Mouse (Mus musculus): ENCODE results near the gene Tnni3k.
"Not testable (repeated sequence)": the region's sequence is repeated elsewhere in the genome, so short reads cannot be mapped to it uniquely, and the experiment has no call there.

The Tnni3k gene

DNA sequence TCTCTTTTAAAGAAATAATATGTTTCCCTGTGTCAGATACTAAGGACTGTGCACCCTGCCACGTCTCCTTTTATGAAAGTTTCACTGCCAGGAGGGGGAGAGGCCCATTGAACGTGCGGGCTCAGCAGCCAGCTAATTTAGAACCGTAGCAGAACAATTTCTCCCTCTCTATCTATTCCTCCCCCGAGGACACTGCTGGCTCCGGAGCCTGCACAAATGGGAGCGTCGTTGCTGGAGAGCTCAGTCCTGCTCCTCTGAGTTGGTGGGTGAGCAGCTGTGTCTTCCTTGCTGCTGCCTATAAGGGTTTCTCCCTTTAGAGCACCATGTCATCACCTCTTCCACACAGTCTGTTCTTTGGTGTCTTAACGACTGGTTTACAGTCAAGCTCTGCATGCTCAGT is 220.8 kb downstream of the Tnni3k start:
- in situ Hi-C loops (cut with MboI, MseI) = no loop called here

- in situ Hi-C loops (cut with MboI, MseI) = no loop called here
Measured at GRCm38 (mm10) chr3:154825739-154826138, 229.5 kb downstream of the Tnni3k start.

- in situ Hi-C loops (cut with MboI, MseI) = no loop called here
Measured at GRCm38 (mm10) chr3:154824713-154825112, 230.5 kb downstream of the Tnni3k start.

DNA sequence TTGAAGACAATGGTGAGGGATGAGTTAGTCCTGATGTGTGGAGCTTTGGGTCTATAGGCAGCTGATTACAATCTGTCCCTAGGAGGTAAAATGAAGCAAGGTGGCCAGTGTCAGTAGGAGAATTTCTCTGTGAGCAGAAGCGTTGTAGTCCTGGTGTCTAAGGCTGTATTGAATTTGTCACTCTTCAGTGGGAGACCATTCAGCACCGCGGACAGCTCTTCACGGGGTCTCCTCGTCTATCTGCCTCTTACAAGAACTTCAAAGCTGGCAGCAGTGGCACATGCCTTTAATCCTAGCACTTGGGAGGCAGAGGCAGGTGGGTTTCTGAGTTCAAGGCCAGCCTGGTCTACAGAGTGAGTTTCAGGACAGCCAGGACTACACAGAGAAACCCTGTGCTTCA is 235.5 kb downstream of the Tnni3k start:
- in situ Hi-C loops (cut with MboI, MseI) = not testable (repeated sequence)

DNA sequence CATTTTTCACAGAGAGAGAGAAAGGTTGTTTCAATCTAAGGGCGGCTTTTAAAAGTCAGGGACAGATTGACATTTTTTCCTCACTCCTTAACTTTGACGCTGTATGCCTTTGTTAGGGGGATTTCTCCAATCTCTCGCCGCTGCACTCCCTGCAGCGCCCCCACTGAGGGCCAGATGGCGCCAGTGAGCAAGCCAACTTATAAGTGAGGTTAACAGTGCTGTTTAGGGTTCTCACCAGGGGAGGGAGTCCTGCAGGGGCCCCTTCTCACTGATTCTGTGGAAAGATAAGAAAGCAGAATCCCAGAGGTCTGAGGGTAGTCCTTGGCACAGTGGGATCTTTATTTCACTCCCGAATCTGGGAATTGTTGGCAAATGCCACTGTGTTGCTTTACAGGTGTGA is 237.5 kb downstream of the Tnni3k start:
- in situ Hi-C loops (cut with MboI, MseI) = no loop called here

DNA sequence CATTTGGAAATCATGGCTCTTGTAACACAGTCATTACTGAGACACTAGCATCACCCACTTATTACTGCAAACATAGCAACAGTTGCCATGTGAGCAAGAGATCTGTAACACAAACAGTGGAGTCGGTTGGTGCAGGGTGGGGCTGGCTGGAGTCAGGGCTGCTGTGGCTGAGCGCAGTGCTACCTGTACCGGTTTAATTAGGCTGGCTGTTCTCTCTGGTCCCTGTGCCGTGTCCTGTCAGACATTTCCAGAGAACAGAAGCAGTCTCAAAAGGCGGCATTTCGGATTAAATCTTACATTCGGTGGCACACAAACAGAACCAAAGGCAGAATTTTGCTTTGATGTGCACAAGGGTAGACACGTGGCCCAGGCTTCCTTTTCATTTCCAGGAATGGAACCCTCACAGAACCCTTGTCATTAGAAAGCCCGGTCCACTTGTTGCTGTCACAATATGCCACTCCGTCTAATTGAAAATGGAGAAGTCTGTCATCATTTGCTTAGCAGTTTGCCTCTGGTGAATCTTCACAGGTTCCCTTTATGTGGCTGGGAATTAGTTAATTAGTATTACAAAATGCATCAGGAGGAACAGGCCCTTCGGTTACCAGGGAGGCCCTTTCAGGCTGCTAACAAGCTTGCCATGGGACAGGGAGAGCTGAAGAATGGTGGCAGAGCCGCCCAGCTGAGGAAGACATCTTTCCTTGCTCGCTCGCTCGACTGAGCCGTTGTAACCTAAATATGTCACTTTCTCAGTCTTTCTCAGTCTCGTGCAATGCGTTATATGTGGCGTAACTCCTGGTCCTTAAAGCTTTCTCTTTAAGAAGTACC is 238.2 kb downstream of the Tnni3k start:
- in situ Hi-C loops (cut with MboI, MseI) = no loop called here

DNA sequence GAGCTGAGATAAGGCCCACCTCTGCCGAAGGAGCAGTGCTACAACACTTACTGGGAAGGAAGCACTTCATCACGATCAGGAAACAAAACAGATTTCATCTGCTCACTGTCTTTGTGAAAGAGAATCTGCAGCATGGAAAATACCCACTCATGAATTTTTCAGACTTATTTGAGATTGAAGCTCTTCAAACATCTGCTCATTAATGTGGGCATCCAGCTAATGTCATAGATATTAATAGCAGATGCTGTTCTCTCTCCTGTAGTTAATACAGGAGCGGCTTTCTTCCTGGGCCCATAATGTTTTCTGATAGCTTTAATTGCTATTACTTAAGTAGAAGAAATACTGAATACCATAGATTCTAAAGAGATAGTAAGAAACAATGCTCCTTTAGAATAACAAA is 239.0 kb downstream of the Tnni3k start:
- in situ Hi-C loops (cut with MboI, MseI) = no loop called here

DNA sequence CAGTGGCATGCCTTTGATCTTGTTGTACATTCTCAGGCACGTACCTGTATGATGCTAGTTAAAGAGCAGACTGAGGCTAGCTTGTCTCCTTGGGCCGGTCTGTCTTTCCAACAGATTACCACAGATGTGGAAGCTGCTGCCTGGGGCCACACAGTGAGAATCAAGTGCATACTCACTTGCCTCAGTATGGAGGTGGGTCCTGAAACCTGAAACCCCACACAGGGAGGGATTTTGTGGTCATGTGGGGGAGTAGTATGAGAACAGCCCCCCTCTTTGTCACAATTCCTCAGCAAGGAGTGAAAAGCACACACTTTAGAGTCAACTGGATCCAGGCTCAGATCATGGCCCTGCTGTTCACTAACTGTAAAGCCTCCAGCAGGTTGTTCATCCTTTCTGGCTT is 239.6 kb downstream of the Tnni3k start:
- in situ Hi-C loops (cut with MboI, MseI) = no loop called here

DNA sequence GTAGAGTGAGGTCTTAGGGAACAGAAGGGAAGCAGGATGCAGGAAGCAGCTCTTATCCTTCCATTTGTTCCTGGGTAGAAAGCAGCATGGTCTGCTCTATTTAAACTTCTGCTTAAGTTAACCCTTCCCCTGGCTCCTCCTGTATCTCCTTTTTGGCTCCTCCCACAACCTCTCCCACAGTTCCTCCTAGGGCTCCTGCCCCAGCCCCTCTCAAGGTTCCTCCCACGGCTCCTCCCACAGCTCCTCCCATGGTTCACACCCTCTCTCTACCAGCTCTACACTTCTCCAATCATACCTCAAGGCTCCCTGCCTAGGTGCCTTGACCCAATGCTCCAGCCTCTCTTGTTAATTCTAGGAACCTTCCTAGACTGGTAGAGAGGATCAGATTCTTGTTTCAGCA is 242.3 kb downstream of the Tnni3k start:
- in situ Hi-C loops (cut with MboI, MseI) = no loop called here

GRCm38 (mm10) chr3:154811833-154812232 is 243.4 kb downstream of the Tnni3k start:
- in situ Hi-C loops (cut with MboI, MseI) = no loop called here

DNA sequence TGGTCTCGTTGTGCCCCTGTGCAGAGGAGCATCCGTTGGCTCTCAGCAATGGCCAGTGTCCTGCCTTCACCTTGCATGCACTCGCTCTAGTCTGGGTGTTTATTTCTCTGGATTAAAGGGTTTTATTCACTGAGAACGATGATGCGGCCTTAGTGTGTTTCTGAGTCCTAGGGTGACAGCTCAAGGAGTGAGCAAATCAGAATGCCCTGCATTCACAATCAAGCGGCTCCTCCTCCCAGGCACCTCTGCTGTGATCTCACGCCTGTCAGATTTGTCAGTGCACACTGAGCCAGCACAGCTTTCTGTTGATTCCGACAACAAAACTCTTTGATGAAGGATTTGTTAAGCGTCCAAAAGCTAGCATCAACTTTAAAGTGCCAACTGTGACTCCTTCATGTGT is 243.9 kb downstream of the Tnni3k start:
- in situ Hi-C loops (cut with MboI, MseI) = no loop called here

DNA sequence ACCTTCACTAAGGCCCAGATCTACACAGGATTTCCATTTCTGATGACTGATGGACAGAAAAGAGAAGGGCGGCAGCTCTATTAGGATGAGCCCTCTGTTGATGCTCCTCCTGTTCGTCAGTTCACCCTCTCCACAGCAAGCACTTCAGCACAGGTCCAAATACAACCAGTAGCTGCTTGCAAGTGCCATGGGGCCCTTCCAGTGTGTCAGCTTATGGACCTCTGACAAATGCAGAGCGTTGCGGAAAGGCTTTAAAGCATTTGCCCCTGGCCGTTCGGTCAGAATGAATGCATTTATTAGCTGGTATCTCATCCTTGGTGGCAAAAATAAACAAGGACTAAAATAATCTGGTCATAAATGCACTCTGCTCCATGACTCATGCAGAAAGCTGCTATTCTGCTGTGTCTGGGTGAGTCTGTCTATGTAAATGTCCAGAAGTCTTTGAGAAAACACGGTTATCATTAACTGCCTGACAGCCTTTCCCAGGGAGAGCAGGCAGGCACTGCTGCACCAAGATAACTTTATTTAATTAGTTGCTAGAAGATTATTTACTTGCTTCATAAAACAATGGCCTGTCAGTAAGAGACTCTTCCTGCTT is 244.8 kb downstream of the Tnni3k start:
- in situ Hi-C loops (cut with MboI, MseI) = no loop called here

- in situ Hi-C loops (cut with MboI, MseI) = no loop called here
Measured at GRCm38 (mm10) chr3:154806626-154807025, 248.6 kb downstream of the Tnni3k start.

GRCm38 (mm10) chr3:154800888-154801429 is 254.2 kb downstream of the Tnni3k start:
- in situ Hi-C loops (cut with MboI, MseI) = no loop called here

- in situ Hi-C loops (cut with MboI, MseI) = no loop called here
Measured at GRCm38 (mm10) chr3:154800454-154800853, 254.8 kb downstream of the Tnni3k start.

DNA sequence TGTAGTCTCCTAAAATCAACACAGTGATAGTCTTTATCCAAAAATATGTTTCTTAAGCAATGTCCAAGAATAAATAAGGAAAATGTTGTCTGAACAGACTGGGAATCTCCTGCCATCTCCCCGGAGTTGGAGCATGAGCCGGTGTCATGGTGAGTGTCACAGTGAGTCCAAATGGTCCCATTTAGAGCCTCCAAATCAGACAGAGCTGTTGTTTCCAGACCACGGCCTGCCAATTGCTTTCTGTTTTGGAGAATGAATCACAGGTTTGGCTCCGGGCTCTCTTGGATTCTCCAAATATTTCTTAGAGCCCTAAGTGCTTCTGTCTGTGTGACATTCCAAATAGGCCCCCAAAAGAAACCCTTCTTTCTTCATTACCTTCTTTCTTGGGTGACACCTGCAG is 256.4 kb downstream of the Tnni3k start:
- in situ Hi-C loops (cut with MboI, MseI) = no loop called here

GRCm38 (mm10) chr3:154793571-154793970 is 261.6 kb downstream of the Tnni3k start:
- in situ Hi-C loops (cut with MboI, MseI) = no loop called here

- in situ Hi-C loops (cut with MboI, MseI) = no loop called here
Measured at GRCm38 (mm10) chr3:154787611-154788010, 267.6 kb downstream of the Tnni3k start.

GRCm38 (mm10) chr3:154786354-154786753 is 268.9 kb downstream of the Tnni3k start:
- in situ Hi-C loops (cut with MboI, MseI) = no loop called here

DNA sequence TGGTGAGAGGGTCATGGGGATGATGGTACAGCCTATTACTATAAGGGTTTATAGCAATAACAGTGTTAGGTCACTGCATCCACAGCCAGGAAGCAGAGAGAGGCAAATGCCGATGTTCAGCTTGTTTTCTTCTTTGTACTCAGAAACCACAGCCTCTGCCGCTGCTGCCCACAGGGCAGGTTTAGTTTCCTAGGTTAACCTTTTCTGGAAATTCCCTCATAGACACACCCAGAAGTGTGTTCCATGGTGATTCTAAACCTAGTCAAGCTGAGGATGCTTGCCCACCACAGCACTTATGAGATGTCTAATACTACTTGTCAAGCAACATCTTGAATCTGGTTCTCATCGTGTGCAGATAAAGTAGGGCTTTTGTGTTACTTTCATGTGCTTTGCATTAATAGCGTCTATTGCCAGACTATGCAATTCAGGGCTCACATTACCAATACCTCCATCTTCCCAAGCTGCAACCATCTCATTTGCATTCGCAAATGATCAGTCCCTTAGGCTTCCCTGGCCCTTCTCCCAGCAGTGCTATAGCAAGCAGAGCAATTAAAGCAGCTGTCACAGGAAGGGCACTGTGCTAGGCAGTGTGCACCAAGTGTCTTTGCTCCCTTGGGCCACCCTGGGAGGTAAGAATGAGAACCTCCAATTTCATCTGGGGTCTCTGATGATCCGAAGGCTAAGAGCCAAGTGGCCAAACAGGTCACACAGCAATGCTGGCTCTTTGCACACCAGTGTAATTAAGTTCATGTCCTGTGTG is 276.2 kb downstream of the Tnni3k start:
- in situ Hi-C loops (cut with MboI, MseI) = no loop called here

- in situ Hi-C loops (cut with MboI, MseI) = no loop called here
Measured at GRCm38 (mm10) chr3:154771651-154772050, 283.6 kb downstream of the Tnni3k start.

DNA sequence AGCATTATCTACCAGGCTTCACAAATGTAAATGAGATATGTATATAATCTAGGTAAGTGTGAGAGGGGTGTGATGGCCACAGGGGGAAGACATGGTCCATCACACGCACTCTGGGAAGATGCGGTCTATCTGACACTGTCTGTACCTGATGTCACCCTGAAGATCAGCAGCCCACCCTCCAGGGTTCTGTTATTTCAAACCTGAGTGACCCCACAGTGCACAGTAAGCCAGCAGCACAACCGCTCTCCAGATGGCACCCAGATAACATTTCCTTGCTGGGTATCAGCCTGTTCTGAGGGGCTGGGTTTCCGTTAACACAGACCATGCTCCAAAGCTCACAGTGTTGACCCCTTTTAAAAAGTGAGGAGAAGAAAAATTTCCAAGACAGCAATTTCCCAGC is 288.9 kb downstream of the Tnni3k start:
- in situ Hi-C loops (cut with MboI, MseI) = no loop called here

All from T-helper 1 cell (primary cell).